Mouse (Mus musculus) lung, adult 2 months (tissue): ENCODE measurements around the gene Rhbg. TPM values are rescaled to one million over a fixed set of nuclear protein-coding genes. Genes with fewer than 3 reads are reported as not detected.

Source experiments
- DNase-seq: peaks from one replicate; pipeline ENCODE4 v3.0.0; 2022
- H3K4me1 ChIP-seq: fragments of 200-500 bp; 2 replicates; pipeline ENCODE4 v1.6.1; 2011; ENCODE audit warnings: low read length; ENCODE audit not compliant: control insufficient read depth, insufficient read depth
- H3K4me3 ChIP-seq: fragments of 200-500 bp; replicated peaks from 2 replicates; pipeline ENCODE3; 2011; ENCODE audit warnings: low read depth, mild to moderate bottlenecking, control low read depth, low read length; ENCODE audit errors: extremely low read depth
- CTCF ChIP-seq: fragments of 200-500 bp; IDR thresholded peaks from 2 replicates; pipeline ENCODE4 v1.5.1; 2011; ENCODE audit warnings: mild to moderate bottlenecking, low read length, control low read depth; ENCODE audit not compliant: insufficient read depth
- POLR2A ChIP-seq: fragments of 200-500 bp; IDR thresholded peaks from 2 replicates; pipeline ENCODE4 v1.6.1; 2011; ENCODE audit warnings: low read depth, mild to moderate bottlenecking, control low read depth, low read length, borderline replicate concordance; ENCODE audit errors: extremely low read depth
- WGBS: fragments of 180-500 bp; shearing (Covaris S2); methylation state at CpG from one replicate; pipeline ENCODE4 v1.1.7; 2018; 5-methylcytosine and 5-hydroxymethylcytosine counted together
- polyA plus RNA-seq: library from polyadenylated mRNA; depleted of rRNA; stranded (reverse); fragments of >200 nt; gene quantifications from 2 replicates; pipeline ENCODE4 v1.2.3, GENCODE M21; 2012

Rhbg gene
- polyA plus RNA-seq, 1 experiment = 14.5 TPM

DNA sequence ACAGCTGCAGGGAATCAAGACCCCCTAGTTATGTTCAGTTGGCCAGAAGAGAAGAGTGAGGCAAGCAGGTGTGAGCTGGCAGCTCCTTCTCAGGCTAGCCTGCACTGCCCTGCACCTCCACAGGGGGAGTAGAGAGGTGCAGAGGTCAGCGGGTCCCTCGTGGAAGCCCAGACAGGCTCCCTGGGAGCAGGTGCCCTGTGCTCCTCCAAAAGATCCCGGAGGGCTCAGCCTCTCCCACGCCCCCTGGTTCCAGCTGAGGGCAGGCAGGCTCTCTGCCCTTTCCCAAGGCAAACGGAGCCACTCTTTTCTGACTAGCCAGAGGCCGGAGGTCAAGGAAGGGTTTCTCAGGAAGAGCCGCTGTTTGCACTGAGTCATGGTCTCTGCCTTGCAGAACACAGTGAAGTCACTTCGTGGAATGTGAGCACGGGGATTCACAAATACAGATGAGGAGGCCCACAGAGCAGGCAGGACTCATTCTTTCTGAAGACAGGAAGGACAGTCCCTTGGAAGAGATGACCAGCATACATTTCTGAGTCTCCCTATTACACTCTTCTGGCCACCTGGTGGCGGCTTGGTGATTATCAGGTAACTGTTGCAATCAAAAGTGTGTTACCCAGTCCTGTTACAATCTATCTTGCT lies 16.8 kb downstream of the Rhbg start:
- no peaks in the 10 kb centered on the region for H3K4me1 ChIP-seq
- 10% methylated on average over 10 of the region's 10 CpGs for WGBS
- TF ChIP-seq CTCF = peak; percentile 50
- TF ChIP-seq POLR2A = no peak
- no peak overlapping the region for H3K4me3 ChIP-seq
- peak; percentile 31 for DNase-seq

DNA sequence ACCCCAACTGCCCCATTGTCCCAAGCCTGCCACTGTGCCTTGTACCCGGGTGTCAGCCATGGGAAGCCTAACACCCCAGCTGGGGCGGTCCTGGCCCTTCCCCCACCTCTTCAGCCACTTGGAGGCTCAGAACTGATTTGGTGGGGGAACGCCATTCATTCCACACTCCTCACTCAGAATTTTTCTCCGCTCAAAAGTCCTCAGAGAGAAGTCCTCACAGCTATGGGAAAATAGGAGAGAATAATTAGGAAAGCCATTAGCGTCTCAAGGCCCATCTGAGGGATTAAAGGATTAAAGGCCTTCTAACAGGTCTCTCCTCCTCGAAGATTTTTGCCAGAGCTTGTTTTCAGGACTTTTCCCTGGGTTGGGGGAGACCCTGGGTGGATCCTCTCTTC lies 17.4 kb downstream of the Rhbg start:
- TF ChIP-seq POLR2A = no peak
- no peak overlapping the region for H3K4me3 ChIP-seq
- 52% methylated on average over 6 of the region's 6 CpGs for WGBS
- no peak for DNase-seq
- H3K4me1 ChIP-seq = no peaks in the 10 kb centered on the region

DNA sequence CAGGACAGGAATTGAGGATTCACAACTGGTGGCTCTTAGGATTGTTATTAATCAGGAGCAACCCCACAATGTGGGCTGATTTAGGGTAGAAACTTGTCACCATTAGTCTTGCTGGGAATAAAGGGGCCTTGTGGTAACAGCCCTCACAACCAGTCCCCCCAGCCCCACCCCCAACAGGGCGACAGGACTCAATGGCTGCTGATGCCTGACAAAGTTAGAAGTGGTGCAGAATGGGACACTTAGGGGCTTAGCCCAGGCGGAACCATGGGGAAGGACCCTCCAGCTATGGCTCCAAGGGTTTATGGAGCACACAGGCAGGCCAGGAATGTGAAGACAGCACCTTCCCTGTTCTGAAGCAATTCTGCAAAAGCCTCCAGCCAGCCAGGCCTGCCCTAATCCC lies 18.9 kb downstream of the Rhbg start:
- H3K4me1 ChIP-seq = no peaks in the 10 kb centered on the region
- no peak overlapping the region for H3K4me3 ChIP-seq
- no peak for DNase-seq
- TF ChIP-seq POLR2A (no peak), CTCF (no peak)
- WGBS = 73% methylated on average over 2 of the region's 2 CpGs

DNA sequence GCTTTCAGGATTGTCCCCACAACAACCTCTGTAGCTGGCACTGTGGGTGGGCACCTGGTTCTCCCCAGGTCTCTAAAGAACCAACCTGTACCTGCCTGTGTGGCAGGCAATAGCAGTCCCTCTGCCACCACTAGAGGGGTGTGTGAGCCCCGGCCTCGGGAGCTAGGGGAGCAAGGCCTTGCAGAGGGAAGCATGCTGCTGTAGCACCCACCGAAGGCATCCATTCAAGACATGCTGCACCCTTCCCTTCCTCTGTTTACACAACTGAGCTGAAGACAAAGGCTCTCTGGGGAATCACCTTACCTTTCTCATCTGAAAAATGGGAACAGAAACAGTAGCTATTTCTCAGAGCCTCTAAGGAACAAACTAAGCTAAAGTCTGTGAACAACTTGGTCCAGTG lies 19.3 kb downstream of the Rhbg start:
- no peak for DNase-seq
- Histone ChIP-seq H3K4me3 (no peak overlapping the region), H3K4me1 (no peaks in the 10 kb centered on the region)
- TF ChIP-seq CTCF = 0 out of 2 replicates have a peak, but pooled peaks have one; percentile 18
- no peak for TF ChIP-seq POLR2A
- 14% methylated on average over 3 of the region's 3 CpGs for WGBS

DNA sequence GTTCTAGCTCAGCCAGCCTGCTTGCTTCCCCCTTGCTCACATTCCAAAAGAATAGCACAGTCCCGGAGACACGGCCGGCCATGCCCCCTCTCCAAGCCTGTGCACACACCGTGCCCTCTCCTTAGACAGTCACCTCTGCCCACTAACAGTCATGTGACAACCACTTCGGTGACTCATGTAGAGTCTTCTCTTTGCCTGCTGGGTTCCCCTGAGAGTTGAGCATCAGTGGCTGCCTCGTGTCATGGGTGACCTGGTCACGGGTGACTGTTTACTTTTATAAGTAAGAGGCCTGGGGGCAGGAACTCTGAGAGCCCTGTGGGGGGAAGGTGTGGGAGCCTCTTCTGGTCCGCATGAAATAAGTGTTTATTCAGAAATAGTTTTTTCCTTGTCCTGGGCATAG lies 20.5 kb downstream of the Rhbg start:
- DNase-seq = no peak
- Histone ChIP-seq H3K4me3 (no peak overlapping the region), H3K4me1 (no peaks in the 10 kb centered on the region)
- no peak for TF ChIP-seq POLR2A
- no peak for TF ChIP-seq CTCF
- 41% methylated on average over 8 of the region's 8 CpGs for WGBS

DNA sequence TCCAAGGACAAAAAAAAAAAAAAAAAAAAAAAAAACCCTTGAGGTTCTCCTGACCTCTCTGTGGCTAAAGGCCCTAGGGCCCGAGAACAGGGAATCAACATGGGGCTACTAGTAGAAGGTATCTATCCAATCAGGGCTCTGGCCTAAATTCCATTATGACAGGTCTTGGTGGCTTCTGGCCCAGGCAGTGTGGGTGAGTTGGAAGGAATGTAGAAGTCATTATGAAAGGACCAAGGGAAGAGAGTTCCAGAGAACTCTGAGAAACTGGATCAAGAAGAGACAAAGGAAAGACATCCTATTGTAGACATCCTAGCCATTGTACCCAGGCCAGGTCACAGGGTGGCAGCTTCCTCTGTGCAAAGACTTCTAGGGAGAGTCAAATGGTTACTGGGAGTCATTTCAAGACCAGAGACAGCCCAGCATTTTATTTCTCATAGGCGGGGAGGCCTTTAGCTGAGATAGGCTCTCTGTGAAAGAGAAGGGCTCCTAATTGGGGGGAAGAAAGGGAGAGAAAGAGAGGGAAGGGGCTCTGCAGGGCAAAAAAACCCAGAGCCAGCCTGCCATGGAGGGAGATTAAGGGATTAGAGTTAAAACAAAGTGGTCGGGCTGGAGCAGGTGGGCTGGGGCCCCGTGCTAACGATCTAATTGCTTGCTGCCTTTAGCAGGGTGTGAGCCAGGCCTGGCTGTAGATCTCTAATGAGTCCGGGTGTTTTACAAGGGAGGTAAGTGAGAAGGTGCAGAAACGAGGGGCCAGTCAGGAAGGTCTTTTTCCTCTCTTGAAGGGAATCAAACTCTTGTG lies 21.5 kb downstream of the Rhbg start:
- WGBS = 46% methylated on average over 7 of the region's 7 CpGs
- no peaks in the 10 kb centered on the region for H3K4me1 ChIP-seq
- H3K4me3 ChIP-seq = no peak overlapping the region
- no peak for DNase-seq
- TF ChIP-seq CTCF = no peak
- no peak for TF ChIP-seq POLR2A

DNA sequence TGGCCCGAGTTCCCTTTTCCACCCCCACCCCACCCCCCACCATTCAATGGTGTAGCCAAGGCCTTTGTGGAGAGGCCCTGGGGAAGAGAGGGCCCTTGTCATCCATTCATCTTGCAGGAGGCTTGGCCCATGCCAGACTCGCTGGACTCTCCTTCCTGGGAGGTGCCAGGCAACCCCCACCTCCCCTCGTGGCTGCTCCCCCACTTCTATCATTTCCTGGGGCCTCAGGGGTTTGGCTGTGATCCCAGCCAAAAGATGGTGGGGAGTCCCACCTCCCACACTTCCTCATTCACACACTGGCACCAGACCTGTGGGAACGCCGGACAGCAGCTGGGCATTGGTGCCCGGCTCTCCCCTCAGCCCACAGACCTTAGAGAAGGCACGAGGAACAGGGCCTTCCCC lies 22.2 kb downstream of the Rhbg start:
- TF ChIP-seq CTCF (no peak), POLR2A (no peak)
- WGBS = 49% methylated on average over 7 of the region's 7 CpGs
- DNase-seq = no peak
- no peak overlapping the region for H3K4me3 ChIP-seq
- no peaks in the 10 kb centered on the region for H3K4me1 ChIP-seq

DNA sequence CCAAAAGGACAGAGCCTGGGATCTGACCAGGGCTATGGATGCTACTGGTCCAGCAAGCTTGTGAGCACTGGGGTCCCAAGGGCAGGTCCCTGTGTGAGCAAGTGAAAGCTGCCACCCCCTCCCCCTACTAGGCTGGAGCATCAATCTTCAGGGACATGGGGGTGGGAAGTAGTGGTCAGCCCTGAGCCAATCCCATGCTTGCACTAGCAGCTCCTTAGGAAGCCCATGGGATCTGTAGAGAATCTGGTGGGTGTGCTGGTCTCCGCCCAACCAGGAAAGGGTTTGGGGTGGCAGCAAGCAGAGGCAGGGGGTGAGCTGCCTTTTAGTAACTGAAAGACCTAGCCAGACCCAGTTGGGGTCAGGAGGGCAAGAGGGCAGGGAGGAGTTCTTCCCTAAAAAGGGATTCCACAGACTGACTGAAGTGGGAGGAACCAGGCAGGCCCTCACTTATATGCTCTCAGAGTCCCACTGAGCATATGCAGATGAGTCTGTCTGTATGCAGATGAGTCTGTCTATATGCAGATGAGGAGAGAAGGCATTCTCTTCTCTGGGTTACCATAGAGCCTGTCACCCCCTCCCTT lies 23.4 kb downstream of the Rhbg start:
- no peak for DNase-seq
- TF ChIP-seq CTCF = no peak
- TF ChIP-seq POLR2A = no peak
- Histone ChIP-seq H3K4me1 (no peaks in the 10 kb centered on the region), H3K4me3 (no peak overlapping the region)
- WGBS = 55% methylated on average over 1 of the region's 1 CpGs

DNA sequence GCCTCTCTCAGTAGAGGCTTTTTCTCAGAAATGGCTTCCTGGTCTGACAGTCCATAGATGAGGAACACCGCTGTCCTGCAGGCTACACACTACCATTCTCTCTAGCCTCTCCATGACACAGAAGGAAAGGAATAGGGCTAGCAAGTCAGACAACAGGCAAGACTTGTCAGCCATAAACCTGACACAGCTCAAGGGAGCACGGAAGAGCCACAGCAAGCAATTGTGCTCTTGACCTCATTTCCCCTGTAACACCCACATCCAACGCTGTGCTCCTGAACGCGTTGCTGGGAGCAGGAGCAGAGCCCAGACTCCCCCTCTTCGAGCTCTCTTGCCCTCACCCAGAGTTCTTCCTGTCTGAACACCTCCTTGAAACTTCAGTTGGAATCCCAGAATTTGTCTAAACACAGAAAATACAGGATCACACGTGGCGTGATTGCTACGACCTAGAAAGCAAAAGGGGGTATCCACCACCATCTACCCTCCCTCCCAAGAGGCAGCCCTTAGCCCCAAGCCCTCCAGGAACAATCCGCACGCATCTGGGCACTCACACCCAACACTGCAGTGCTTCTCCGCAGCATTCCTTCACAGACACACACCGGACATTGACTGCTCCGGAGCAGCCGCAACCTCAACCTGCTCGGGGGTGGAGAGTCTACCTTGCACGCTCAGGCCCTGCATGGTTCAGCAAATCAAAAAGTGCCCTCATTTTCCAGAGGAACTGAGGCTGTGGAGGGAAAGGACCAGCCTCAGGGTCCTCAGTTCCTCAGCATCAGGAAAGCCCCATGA lies 24.1 kb downstream of the Rhbg start:
- 32% methylated on average over 17 of the region's 17 CpGs for WGBS
- no peak for DNase-seq
- H3K4me3 ChIP-seq = no peak overlapping the region
- no peaks in the 10 kb centered on the region for H3K4me1 ChIP-seq
- TF ChIP-seq CTCF = no peak
- TF ChIP-seq POLR2A = no peak
